Mouse (Mus musculus): ENCODE measurements around the gene Pnpla6.

DNA sequence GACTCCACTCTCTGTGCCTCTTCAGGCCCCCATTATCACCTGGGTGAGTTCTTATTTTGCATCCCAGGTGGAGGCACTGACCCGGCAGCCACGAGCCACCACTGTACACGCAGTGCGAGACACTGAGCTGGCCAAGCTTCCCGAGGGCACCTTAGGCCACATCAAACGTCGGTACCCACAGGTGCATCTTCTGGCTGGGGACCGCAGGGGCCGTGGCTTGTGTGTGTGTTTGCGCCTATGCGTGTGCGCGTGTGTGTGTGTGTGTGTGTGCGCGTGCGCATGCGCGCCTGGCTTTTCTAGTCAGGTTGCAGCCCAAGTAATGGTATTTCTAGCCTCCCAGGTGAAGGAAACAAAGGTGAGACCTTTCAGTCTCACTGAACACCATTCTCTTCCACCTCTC, 16.8 kb downstream of the Pnpla6 start:
- TF ChIP-seq CTCF (IDR thresholded peaks at IDR 0.05; ENCODE audit: low read depth) (no peak), EP300 (optimal IDR thresholded peaks at IDR 0.05) (no peak)
